Mouse (Mus musculus) intestine, embryonic 15.5 days (tissue): ENCODE results near the gene Tecpr2. TPM values are rescaled to one million over a fixed set of nuclear protein-coding genes. Genes with fewer than 3 reads are reported as not detected.
A peak's percentile ranks its signal among the peaks of the same experiment; 100 is the strongest.

ENCODE experiments used
- ATAC-seq: fragments of 200-750 bp; cut with Nextera tagmentation; 2 replicates; pipeline ENCODE4 v1.8.0; 2017; ENCODE audit warnings: moderate TSS enrichment, moderate library complexity
- H3K27ac ChIP-seq: fragments of 300-500 bp; sonication (generic); 2 replicates; pipeline ENCODE4 v1.5.1; 2015; ENCODE audit warnings: mild to moderate bottlenecking, inconsistent platforms
- H3K27me3 ChIP-seq: fragments of 300-500 bp; sonication (generic); replicated peaks from 2 replicates; pipeline ENCODE4 v1.6.1; 2015; ENCODE audit warnings: inconsistent platforms
- H3K36me3 ChIP-seq: fragments of 300-500 bp; sonication (generic); 2 replicates; pipeline ENCODE4 v1.6.1; 2015; ENCODE audit warnings: inconsistent platforms
- H3K4me1 ChIP-seq: fragments of 300-500 bp; sonication (generic); replicated peaks from 2 replicates; pipeline ENCODE4 v1.6.1; 2015; ENCODE audit warnings: inconsistent platforms
- H3K4me2 ChIP-seq: fragments of 300-500 bp; sonication (generic); replicated peaks from 2 replicates; pipeline ENCODE4 v1.6.1; 2015; ENCODE audit warnings: mild to moderate bottlenecking, inconsistent platforms
- H3K4me3 ChIP-seq: fragments of 300-500 bp; sonication (generic); replicated peaks from 2 replicates; pipeline ENCODE4 v1.5.1; 2015; ENCODE audit warnings: inconsistent platforms
- H3K9ac ChIP-seq: fragments of 300-500 bp; sonication (generic); 2 replicates; pipeline ENCODE4 v1.6.1; 2015; ENCODE audit warnings: inconsistent platforms
- H3K9me3 ChIP-seq: fragments of 300-500 bp; sonication (generic); 2 replicates; pipeline ENCODE4 v1.6.1; 2016; ENCODE audit warnings: inconsistent platforms
- WGBS: fragments of 180-500 bp; shearing (Covaris S2); methylation state at CpG from one replicate; pipeline ENCODE4 v1.1.7; 2015; 5-methylcytosine and 5-hydroxymethylcytosine counted together
- polyA plus RNA-seq: library from polyadenylated mRNA; unstranded; fragments of >200 nt; fragmentation: Nextera tagmentation; extraction: Ambion mirVana; gene quantifications from 2 replicates; pipeline ENCODE4 v1.2.1, GENCODE M21; 2015

The Tecpr2 gene
- polyA plus RNA-seq, 1 experiment from 2014 or later: 3.1 TPM

GRCm38 (mm10) chr12:110952628-110953385 is 63.7 kb downstream of the Tecpr2 start:
- no peak overlapping the region for H3K27ac ChIP-seq
- no peak overlapping the region for H3K9ac ChIP-seq
- H3K4me3 ChIP-seq: no peak overlapping the region
- 82% methylated on average over 6 of the region's 6 CpGs for whole genome bisulfite sequencing
- no peak overlapping the region for H3K4me2 ChIP-seq
- no peaks in the 10 kb centered on the region for H3K9me3 ChIP-seq
- no peaks in the 10 kb centered on the region for H3K36me3 ChIP-seq
- H3K4me1 ChIP-seq: no peaks in the 10 kb centered on the region
- ATAC-seq: no peak
- no peaks in the 10 kb centered on the region for H3K27me3 ChIP-seq

- H3K27ac ChIP-seq: no peak overlapping the region
Measured at GRCm38 (mm10) chr12:110953443-110953842, 64.4 kb downstream of the Tecpr2 start.

GRCm38 (mm10) chr12:110953900-110954299 is 64.8 kb downstream of the Tecpr2 start:
- Histone ChIP-seq H3K27ac (no peak overlapping the region), H3K4me3 (no peak overlapping the region), H3K9ac (no peak overlapping the region), H3K27me3 (no peaks in the 10 kb centered on the region), H3K36me3 (no peaks in the 10 kb centered on the region), H3K4me2 (no peak overlapping the region), H3K4me1 (no peaks in the 10 kb centered on the region), H3K9me3 (no peaks in the 10 kb centered on the region)
- no peak for ATAC-seq
- WGBS: 84% methylated on average over 2 of the region's 2 CpGs

More at GRCm38 (mm10) chr12:110953443-110953842, 64.4 kb downstream of the Tecpr2 start:
- H3K4me1 ChIP-seq: no peaks in the 10 kb centered on the region
- no peak overlapping the region for H3K9ac ChIP-seq
- no peaks in the 10 kb centered on the region for H3K36me3 ChIP-seq
- H3K27me3 ChIP-seq: no peaks in the 10 kb centered on the region
- H3K4me2 ChIP-seq: no peak overlapping the region
- ATAC-seq: 0 out of 2 replicates have a peak, but pooled peaks have one; percentile 23
- WGBS: 87% methylated on average over 3 of the region's 3 CpGs
- no peaks in the 10 kb centered on the region for H3K9me3 ChIP-seq
- H3K4me3 ChIP-seq: no peak overlapping the region

GRCm38 (mm10) chr12:110954351-110954991 is 65.4 kb downstream of the Tecpr2 start:
- 63% methylated on average over 4 of the region's 4 CpGs for whole genome bisulfite sequencing
- Histone ChIP-seq H3K36me3 (no peaks in the 10 kb centered on the region), H3K4me1 (no peaks in the 10 kb centered on the region), H3K9me3 (no peaks in the 10 kb centered on the region), H3K27me3 (no peaks in the 10 kb centered on the region), H3K9ac (no peak overlapping the region), H3K4me3 (no peak overlapping the region), H3K4me2 (no peak overlapping the region), H3K27ac (no peak overlapping the region)
- ATAC-seq: no peak

- no peaks in the 10 kb centered on the region for H3K9me3 ChIP-seq
- WGBS: 60% methylated on average over 2 of the region's 2 CpGs
- ATAC-seq: no peak
- H3K27ac ChIP-seq: no peak overlapping the region
- H3K27me3 ChIP-seq: no peaks in the 10 kb centered on the region
- H3K9ac ChIP-seq: no peak overlapping the region
- no peak overlapping the region for H3K4me3 ChIP-seq
- H3K4me1 ChIP-seq: no peaks in the 10 kb centered on the region
- H3K36me3 ChIP-seq: no peaks in the 10 kb centered on the region
- no peak overlapping the region for H3K4me2 ChIP-seq
Measured at GRCm38 (mm10) chr12:110961973-110962372, 72.9 kb downstream of the Tecpr2 start.

- no peaks in the 10 kb centered on the region for H3K9me3 ChIP-seq
- no peak overlapping the region for H3K27ac ChIP-seq
- ATAC-seq: no peak
- H3K4me1 ChIP-seq: no peaks in the 10 kb centered on the region
- H3K4me3 ChIP-seq: no peak overlapping the region
- no peak overlapping the region for H3K4me2 ChIP-seq
- H3K27me3 ChIP-seq: no peaks in the 10 kb centered on the region
- peaks cover 5% of the 10 kb centered on the region for H3K36me3 ChIP-seq
- 53% methylated on average over 3 of the region's 3 CpGs for WGBS
- no peak overlapping the region for H3K9ac ChIP-seq
Measured at GRCm38 (mm10) chr12:110965500-110965899, 76.4 kb downstream of the Tecpr2 start.

GRCm38 (mm10) chr12:110966079-110966478 is 77.0 kb downstream of the Tecpr2 start:
- Histone ChIP-seq H3K4me1 (no peaks in the 10 kb centered on the region), H3K27me3 (no peaks in the 10 kb centered on the region), H3K36me3 (peaks cover 5% of the 10 kb centered on the region), H3K9ac (no peak overlapping the region), H3K4me2 (no peak overlapping the region), H3K27ac (no peak overlapping the region), H3K4me3 (no peak overlapping the region), H3K9me3 (no peaks in the 10 kb centered on the region)
- no peak for ATAC-seq
- WGBS: 87% methylated on average over 4 of the region's 4 CpGs

- ATAC-seq: peak; percentile 41; the same call in 1 of the 2 replicates
- no peak overlapping the region for H3K4me2 ChIP-seq
- no peak overlapping the region for H3K27ac ChIP-seq
- no peak overlapping the region for H3K9ac ChIP-seq
- WGBS: 81% methylated on average over 2 of the region's 2 CpGs
- peaks cover 5% of the 10 kb centered on the region for H3K36me3 ChIP-seq
- no peaks in the 10 kb centered on the region for H3K27me3 ChIP-seq
- H3K9me3 ChIP-seq: no peaks in the 10 kb centered on the region
- H3K4me1 ChIP-seq: no peaks in the 10 kb centered on the region
- no peak overlapping the region for H3K4me3 ChIP-seq
Measured at GRCm38 (mm10) chr12:110967146-110967545, 78.1 kb downstream of the Tecpr2 start.

GRCm38 (mm10) chr12:110970408-110970807 is 81.3 kb downstream of the Tecpr2 start:
- no peak for ATAC-seq
- Histone ChIP-seq H3K4me2 (no peak overlapping the region), H3K9ac (no peak overlapping the region), H3K4me1 (no peaks in the 10 kb centered on the region), H3K4me3 (no peak overlapping the region), H3K27ac (no peak overlapping the region), H3K9me3 (no peaks in the 10 kb centered on the region), H3K27me3 (no peaks in the 10 kb centered on the region), H3K36me3 (peaks cover 9% of the 10 kb centered on the region)
- 95% methylated on average over 5 of the region's 5 CpGs for WGBS

GRCm38 (mm10) chr12:110971972-110972371 is 82.9 kb downstream of the Tecpr2 start:
- H3K4me3 ChIP-seq: no peak overlapping the region
- peaks cover 17% of the 10 kb centered on the region for H3K36me3 ChIP-seq
- 95% methylated on average over 5 of the region's 5 CpGs for WGBS
- H3K27me3 ChIP-seq: no peaks in the 10 kb centered on the region
- ATAC-seq: no peak
- H3K9ac ChIP-seq: no peak overlapping the region
- H3K27ac ChIP-seq: no peak overlapping the region
- H3K4me2 ChIP-seq: no peak overlapping the region
- H3K4me1 ChIP-seq: 0 out of 2 replicates have a peak, but pooled peaks cover 2% of the 10 kb centered on the region
- H3K9me3 ChIP-seq: no peaks in the 10 kb centered on the region

- Histone ChIP-seq H3K27me3 (no peaks in the 10 kb centered on the region), H3K4me2 (no peak overlapping the region), H3K9me3 (no peaks in the 10 kb centered on the region), H3K27ac (no peak overlapping the region), H3K4me3 (no peak overlapping the region), H3K36me3 (peaks cover 16% of the 10 kb centered on the region), H3K4me1 (peaks cover 10% of the 10 kb centered on the region), H3K9ac (no peak overlapping the region)
- ATAC-seq: no peak
- WGBS: 88% methylated on average over 4 of the region's 4 CpGs
Measured at GRCm38 (mm10) chr12:110973829-110974228, 84.8 kb downstream of the Tecpr2 start.

GRCm38 (mm10) chr12:110974295-110974694 is 85.2 kb downstream of the Tecpr2 start:
- Histone ChIP-seq H3K36me3 (peaks cover 16% of the 10 kb centered on the region), H3K27ac (no peak overlapping the region), H3K4me1 (peaks cover 11% of the 10 kb centered on the region), H3K4me3 (no peak overlapping the region), H3K9me3 (no peaks in the 10 kb centered on the region), H3K9ac (no peak overlapping the region), H3K27me3 (no peaks in the 10 kb centered on the region), H3K4me2 (no peak overlapping the region)
- WGBS: 89% methylated on average over 7 of the region's 7 CpGs
- peak; percentile 5; the same call in 1 of the 2 replicates for ATAC-seq
